Mouse (Mus musculus) adrenal gland, postnatal 14 days (tissue): ENCODE data around the gene Mcm10. TPM values are rescaled to one million over a fixed set of nuclear protein-coding genes. Genes with fewer than 3 reads are reported as not detected.
"Not testable (repeated sequence)": the region's sequence is repeated elsewhere in the genome, so short reads cannot be mapped to it uniquely, and the experiment has no call there.

ENCODE experiments used
- DNase-seq: peaks from one replicate; pipeline ENCODE4 v3.0.0; 2021; ENCODE audit warnings: mixed read lengths
- total RNA-seq: library from RNA; stranded (reverse); gene quantifications from 2 replicates; pipeline ENCODE4 v1.2.3, GENCODE M21; 2021

Gene Mcm10
- total RNA-seq, 1 experiment from 2014 or later: 7.9 TPM

GRCm38 (mm10) chr2:4985000-4985399, 27.6 kb downstream of the Mcm10 start:
- no peak for DNase-seq

- no peak for DNase-seq
These were observed 28.6 kb downstream of the Mcm10 start for GRCm38 (mm10) chr2:4983987-4984386.

GRCm38 (mm10) chr2:4978091-4978490, 34.5 kb downstream of the Mcm10 start:
- no peak for DNase-seq

GRCm38 (mm10) chr2:4975807-4976206, 36.8 kb downstream of the Mcm10 start, which contains the start of gene Ucma:
Gene Ucma, plus strand, starts transcription at chr2:4976122.
- no peak for DNase-seq

GRCm38 (mm10) chr2:4969083-4969482, 43.5 kb downstream of the Mcm10 start:
- DNase-seq: no peak

GRCm38 (mm10) chr2:4967806-4968205, 44.8 kb downstream of the Mcm10 start:
- no peak for DNase-seq

- no peak for DNase-seq
These were observed 54.6 kb downstream of the Mcm10 start for GRCm38 (mm10) chr2:4958039-4958438.

GRCm38 (mm10) chr2:4954216-4954760, 58.3 kb downstream of the Mcm10 start:
- DNase-seq: no peak

GRCm38 (mm10) chr2:4950986-4951385, 61.6 kb downstream of the Mcm10 start:
- DNase-seq: no peak

- not testable (repeated sequence) for DNase-seq
These were observed 62.9 kb downstream of the Mcm10 start for GRCm38 (mm10) chr2:4949691-4950090.

- no peak for DNase-seq
These were observed 71.7 kb downstream of the Mcm10 start for GRCm38 (mm10) chr2:4940861-4941260.

Other genes with a start within 250 kb of the Mcm10 start
- 45.8 and 50.8 TPM in 2 replicates for gene Sephs1, start 131.2 kb downstream of the Mcm10 start, total RNA-seq
- 370 and 447 TPM in 2 replicates for gene Phyh, start 93.8 kb downstream of the Mcm10 start, total RNA-seq
- gene Ucma, start 36.7 kb downstream of the Mcm10 start, total RNA-seq: not detected in 2 replicates
- 77.7 and 81.5 TPM in 2 replicates for gene Optn, start 51.3 kb upstream of the Mcm10 start, total RNA-seq
- gene Ccdc3, start 125.0 kb upstream of the Mcm10 start, total RNA-seq: 20.6 and 23.0 TPM in 2 replicates